Mouse (Mus musculus) CD8-positive naive resting alpha-beta T cell, adult 2 months (primary cell): ENCODE results near the gene Rbm17.
A peak's percentile ranks its signal among the peaks of the same experiment; 100 is the strongest.

Experiments used
- DNase-seq, 2 experiments: peaks; one replicate each; pipeline ENCODE4 v3.0.0; 2022; ENCODE audit warnings: low read depth in 2 of 2, low spot score in 2 of 2

Rbm17 gene

DNA sequence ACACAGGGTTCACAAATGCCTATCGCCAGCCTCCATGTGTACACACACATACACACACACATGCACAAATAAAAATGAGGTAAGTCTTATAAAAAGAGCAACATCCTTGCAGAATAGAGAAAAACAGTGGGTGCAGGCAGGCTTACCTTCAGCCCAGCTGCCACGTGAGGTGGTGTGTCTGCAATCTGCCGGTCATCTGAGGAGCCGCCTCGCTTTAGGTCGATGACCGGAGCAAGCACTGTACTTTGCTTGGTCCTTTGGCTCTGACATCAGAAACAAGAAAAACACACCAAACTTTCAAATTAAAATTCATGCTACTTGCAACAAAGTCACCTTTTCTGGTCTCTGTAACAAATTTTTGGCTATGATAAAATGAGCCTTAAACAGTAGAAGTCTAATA is 6.0 kb downstream of the Rbm17 start:
- no peak for DNase-seq

DNA sequence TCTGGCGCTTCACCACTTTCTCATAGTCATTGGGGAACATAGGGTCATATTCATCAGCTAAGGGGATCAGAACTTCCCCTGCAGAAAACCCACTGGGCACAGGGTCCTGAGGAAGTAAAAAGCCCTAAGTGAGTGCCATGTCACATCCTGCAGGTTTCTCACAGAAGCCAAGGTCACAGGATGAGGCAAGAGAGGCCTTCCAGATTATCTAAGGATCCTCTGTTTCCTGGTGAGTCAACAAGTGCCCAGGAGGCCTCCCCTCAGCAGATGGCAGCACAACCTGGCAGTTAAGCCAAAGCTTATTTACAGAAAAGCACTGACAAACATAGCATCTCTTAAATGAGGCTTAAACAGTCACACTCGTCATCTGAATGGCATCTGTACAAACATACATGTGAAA is 7.3 kb downstream of the Rbm17 start:
- DNase-seq: no peak

DNA sequence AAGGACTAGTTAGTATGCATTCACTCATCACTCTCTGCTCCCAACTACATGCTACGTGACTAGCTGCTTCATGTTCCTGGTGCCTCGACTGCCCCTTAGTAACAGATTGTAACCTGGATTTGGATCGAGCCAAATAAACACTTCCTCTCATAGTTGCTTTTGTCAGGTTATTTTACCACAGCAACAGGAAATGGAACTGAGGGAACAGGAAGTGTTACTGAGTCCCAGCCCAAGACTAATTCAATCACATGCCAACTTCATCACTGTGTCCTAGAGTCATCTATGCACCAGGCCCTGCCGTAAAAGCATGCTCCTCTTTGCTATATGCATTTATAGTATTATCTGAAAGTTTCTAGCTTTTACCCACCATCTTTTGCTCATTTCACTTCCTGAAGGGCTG is 16.0 kb downstream of the Rbm17 start:
- no peak for DNase-seq

DNA sequence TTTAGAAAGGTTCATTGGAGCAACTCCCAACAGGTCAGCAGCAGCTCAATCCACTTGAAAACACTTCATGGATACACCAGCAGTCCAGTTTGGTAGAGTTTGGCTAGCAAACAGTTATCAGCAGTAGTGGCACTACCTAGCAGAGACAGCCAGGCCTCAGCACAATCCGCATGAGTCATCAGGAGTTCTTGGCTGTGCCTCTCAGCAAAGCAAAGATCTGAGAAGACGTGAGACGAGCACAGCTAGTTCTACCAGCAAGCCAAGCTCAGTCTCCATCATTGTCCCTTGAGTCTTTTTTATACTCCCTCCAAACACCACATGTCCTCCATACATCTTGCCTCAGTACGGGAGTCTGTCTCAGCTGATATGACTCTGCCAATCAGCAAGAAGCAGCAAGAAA is 24.6 kb downstream of the Rbm17 start:
- DNase-seq: no peak

DNA sequence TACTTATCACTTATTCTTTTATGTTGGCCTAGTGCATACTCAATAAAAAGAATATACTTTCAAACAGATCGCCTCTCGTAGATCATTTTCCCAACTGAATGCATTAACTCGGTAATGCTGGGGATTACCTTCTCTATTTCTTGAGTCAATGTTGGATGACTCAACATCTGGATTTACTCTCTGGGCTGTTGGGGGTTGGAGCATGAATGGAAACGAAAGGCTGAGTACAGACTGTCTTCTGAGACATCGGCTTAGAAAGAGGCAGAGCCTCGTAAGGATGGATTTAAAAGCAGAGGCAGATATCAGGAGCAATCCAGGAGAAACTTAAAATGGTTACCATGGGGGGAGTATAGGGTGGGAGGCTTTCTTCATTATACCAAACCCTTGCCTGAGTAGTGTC is 25.8 kb downstream of the Rbm17 start:
- no peak for DNase-seq

DNA sequence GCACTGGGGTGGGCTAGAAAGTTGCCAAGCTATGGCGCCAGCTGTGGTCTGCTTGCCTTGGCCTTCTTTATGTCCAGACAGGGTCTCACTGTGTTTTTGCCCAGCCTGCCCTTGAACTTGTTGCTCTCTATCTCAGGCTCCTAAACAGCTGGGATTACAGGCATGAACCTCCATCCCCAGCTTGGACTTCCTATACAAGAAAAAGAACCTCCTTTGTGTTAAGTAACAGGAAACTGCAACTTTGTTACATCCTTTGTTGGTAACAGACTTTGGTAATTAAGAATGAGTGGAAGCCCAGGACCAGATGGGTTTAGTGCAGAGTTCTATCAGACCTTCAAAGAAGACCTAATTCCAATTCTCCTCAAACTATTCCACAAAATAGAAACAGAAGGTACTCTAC is 30.3 kb downstream of the Rbm17 start:
- DNase-seq: no peak

DNA sequence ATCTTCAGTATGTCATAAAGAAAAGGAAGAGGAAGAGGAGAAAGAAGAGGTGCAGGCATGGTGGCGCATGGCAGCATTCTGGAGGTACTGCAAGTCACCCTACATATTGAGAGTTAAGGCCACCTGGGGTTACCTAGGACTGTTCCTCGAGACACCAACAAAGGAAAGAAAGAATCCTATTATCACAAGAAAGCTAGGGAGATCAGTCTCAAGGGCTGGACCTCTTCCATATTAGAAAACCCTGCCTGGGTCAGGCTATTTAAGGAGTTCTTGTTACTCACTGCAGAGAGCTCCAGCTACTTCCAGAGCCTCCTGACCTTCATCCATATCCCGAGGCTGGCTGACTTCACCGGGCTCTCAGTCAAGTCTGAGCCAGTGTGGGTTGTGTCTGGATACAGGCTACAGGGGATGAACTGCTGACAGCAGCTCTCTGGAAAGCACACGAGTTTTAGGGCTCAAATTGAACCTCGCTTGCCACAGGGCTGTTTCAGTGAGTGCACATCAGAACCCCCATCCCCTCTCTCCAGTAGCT is 32.9 kb downstream of the Rbm17 start:
- no peak for DNase-seq

DNA sequence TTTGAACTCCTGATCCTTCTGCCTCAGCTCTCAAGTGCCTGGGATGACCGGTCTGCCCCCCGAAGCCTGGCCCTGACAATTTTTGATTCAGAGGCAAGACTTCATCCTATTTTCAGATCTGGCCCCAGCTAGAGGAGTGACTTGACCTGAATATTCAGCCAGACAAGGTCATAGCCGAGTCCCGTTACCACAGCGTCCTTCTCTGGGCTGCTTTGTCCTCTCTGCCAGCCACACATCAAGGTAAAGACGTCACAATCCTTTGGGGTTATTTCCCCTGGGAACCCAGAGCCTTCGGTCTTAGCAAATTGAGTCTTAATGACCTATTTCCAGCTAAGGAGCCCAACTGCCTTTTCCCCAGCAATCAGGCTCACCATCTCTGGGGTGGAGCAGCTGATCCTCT is 35.5 kb downstream of the Rbm17 start:
- DNase-seq: no peak

DNA sequence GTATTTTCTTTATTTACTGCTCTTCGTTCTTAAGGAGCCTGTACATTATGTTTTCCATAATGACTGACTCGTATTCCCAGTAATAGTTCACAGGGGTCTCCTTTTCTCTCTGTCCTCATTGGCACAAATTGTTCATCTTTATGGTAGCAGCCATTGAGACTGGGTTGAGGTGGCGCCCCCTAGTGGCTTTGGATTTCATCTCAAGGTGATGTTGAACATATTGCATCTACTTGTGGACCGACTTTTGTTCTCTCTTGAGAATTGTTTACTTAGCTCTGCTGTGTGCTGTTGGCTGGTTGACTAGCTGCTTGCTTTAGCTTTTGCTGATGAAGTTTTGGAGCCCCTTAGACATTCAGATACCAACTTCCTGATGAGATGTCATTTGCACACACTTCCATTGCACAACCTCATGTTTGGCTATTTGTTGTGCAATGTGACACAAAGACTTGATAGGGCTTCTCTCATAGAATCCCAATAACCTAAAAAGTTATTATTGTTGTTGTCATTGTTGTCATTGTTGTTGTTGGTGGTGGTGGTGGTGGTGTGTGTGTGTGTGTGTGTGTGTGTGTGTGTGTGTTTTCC is 36.1 kb downstream of the Rbm17 start:
- DNase-seq: peak; percentile 67 to 74

DNA sequence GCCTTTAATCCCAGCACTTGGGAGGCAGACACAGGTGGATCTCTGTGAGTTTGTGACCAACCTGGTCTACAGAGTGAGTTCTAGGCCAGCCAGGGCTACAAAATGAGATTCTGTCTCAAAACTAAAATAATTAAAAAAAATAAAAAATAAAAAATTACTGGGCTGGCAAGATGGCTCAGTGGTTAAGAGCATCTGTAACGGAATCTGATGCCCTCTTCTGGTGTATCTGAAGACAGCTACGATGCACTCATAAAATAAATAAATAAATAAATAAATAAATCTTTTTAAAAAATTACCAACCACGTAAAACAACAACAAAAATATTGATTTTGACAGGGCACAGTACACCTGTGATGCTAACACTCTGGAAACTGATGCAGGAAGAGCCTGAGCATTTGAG is 37.1 kb downstream of the Rbm17 start:
- DNase-seq: no peak

DNA sequence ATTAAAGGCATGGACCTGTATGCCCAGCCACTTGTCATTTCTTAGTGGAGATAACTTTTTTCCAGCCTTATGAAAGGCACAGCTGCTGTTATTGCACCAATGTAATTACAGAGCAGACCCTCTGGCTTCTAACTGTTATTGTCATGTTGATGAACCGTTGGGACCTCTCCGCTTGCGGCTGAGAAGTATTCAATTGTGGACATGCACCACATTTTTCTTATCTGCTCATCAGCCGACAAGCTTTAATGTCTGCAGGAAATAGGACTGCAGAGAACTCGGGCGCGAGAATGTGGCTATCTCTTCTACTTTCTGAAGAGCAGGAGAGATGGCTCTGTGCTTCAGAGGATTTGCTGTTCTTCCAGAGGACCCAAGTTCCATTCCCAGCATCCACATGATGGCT is 37.7 kb downstream of the Rbm17 start:
- no peak for DNase-seq

DNA sequence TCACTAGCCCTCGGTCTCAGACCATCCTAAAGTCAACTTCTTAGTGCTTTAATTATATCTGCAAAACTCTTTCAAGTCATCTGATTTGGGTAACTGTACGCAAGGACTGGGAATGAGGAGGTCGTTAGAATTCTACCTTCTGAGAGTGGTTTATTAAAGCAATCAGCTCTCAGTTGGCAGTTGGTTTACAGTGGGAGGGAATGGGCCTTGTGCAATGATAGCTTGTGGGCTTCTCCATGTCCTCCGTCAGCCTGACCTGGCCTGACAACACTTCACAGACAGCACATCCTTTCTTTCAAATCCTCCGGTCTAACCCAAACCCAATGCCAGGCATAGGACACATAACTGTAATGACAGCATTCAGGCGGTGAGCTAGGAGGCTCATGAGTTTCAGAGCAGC is 39.2 kb downstream of the Rbm17 start:
- DNase-seq: no peak

DNA sequence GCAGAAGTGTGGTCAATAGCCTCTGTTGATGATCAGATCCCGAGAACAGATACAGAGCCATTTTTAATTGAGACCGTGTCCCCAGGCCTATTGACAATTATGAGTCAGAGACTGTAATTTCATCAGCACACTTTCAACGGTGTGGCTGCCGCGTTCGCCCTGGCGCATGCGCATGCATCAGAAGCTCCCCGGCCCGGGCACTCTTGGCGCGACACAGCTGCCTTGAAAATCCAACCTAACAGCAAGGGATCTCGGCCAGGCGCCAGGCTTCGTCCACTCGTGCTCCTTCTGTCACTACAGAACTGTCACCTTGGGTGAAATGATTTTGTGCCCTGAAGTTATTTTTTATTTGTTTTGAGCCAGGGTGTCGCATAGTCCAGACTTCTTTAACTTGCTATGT is 40.7 kb downstream of the Rbm17 start:
- no peak for DNase-seq

DNA sequence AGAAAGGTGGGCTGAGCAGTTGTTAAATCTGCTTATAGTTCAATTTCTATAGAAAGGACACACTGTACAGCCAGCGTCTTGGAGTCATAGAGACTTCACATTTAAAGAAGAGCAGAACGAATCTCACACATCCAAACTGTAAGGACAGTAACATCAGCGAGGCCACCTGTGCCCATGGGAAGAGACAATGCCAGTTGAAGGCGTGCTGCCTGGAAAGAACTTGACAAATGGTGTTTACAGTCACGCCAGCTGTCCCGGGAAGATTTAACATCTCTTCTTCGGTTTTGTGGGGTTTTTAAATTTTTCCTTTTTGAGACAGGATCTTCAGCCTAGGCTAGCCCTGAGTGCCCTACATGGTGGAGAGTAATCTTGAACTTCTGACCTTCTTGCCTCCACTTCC is 45.3 kb downstream of the Rbm17 start:
- no peak for DNase-seq

DNA sequence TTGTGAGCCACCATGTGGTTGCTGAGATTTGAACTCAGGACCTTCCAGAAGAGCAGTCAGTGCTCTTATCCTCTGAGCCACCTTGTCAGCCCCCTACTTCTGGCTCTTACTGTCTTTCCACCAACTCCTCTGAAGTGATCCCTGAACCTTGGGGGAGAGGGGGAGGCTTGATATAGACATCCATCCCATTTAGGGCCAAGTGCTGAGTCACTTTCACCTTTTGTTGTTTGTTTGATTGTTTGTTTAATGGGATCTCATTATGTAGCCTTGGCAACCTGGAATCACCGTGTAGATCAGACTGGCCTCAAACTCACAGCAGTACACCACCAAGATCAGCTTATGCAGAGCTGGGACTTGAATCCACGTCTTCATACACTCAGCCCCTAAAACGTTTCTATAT is 46.7 kb downstream of the Rbm17 start:
- no peak for DNase-seq

DNA sequence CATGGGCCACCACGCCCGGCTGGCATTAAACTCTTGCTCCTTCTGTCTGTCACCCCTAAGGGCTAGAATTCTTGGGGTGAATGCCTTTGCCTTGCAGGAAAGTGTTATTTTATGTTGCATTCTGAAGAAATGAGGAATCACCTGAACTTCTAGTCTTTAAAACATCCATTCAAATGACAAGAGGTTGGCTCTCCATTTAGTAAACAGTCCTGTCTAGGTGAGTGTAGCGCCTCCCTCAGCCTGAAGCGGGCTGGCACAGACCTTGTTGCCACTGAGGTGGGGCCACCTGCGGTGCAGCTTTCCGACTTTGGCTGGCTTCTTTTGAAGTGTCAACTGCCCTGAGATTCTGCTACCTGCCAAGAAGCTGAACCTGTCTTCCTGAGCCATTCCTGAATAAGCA is 48.6 kb downstream of the Rbm17 start:
- DNase-seq: no peak

DNA sequence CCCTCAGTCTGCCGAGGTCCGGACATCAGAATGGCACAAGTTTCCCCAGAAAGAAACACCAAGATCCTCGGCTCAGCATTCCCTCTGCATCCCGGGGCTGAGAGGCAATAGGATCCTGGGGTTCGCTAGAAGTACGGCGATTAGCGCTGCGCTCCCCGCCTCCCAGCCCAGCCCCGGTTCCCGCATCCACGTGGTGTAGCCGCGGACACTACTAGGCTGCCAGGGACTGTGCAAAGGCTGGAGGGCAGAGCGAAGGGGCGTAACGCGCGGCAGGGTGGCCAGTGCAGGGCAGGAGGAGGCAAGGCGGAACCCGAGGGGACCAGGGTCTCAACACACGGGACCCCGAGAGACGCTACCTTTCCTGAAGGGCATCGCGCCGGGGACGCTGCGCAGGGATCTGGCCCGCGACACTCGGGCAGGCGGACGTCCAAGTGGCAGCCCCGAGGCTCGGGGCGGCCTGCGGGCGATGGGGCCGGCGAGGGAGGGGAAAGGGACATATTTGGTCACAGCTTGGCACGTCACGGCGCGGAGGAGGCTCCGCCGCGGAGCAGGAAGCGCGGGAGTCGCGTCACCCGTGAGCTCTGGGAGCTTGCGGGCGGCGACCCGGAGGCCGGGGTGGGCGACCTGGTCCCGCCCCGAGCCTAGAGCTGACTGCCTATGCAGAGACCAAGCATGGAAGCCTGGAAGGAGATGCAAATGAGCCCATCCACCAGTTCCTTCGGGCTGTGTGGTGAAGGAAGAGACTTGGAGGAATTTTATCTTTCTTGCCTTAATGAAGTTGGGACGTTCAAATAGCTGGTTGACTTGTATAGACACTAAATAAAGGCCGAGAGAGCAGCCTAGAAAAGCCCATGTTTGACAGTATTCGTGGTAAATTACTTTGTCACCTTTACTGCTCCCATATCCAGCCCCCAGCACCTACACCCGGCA is 50.2 kb downstream of the Rbm17 start, which contains the start of gene Pfkfb3:
TSS of gene Pfkfb3 (minus strand) at position 607 of the 930 bp plus-strand sequence.
- DNase-seq: peak; percentile 75 to 79

DNA sequence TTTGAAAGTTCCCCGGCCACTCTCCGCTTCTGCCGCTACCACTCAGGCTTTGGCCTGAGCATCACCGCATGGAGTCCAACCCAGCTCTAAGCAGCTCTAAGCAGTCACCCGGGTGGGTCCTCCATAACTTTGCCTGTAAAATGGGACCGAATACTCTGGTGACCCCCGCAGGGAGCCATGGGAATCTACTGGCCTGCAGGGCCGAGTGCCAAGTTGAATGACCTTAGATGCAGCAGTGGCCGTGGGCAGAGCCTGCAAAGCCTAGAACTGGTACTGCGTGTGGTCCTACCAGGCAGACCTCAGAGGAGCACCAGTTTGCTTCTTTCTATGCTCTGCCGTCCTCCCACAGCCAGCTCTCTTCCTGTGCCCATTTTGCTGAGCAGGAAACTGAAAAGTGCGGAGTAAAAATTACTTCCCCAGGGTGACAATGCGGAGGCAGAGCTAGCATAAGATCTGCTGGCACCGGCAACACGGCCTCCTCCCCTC is 50.9 kb downstream of the Rbm17 start:
- peak in 1 of 2 experiments; percentile 47 for DNase-seq

DNA sequence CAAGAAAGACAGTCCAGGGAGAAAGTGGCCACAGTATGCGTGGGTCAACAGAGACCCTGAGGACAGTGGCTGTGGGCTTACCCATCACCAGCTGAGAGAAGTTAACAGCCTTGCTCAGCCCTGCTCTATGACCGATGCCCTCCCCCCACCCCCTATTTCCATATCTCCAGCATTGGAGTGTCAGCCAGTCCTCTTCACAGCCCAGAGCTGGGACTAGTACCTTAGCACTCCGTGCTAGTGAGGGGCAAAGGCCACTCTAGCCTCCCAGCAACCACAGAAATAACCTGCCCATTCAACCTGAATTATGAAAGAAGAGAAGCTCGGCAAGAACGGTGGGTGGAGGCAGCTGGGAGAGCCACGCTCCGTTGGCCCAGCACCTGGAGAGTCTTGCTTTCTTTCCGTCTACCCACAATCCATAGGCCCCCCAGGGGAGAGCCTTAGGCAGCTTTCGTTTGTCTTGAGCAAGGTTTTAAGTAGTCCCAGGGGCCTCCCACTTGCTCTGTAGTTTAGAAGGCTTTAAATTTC is 51.6 kb downstream of the Rbm17 start:
- DNase-seq: no peak

DNA sequence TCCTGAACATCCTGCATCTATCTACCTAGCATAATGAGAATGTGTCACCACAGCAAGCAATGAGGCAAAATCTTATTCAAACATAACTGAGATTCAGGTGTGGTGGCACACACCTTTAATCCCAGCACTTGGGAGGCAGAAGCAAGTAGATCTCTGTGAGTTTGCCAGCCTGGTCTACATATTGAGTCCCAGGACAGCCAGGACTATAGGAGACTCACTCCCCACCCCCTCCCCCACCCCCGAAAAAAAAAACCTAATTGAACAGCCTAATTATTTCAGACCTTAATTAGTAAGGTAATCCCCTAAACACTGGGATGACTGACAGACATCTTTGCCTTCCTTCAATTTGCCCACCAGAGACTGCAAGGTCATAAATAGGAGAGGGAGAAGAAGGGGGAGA is 52.2 kb downstream of the Rbm17 start:
- no peak for DNase-seq

DNA sequence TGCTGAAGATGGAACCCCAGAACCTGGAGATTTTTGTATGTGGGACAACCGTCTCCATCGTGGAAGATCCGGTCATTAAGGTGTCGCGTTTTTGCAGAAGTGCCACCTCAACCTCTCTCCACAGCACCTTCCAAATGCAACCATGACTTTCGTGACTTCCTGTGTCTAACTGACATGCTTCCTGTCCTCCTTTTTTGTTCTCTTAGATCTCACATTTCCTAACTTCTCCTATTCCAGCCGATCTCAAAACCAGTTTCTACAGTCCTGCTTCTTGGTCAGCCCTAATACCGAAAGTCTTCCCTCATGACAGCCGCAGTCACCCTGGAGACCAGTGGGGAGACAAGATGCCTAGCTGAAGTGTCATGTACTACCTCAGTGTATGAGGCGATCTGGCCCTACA is 55.4 kb downstream of the Rbm17 start:
- no peak for DNase-seq

DNA sequence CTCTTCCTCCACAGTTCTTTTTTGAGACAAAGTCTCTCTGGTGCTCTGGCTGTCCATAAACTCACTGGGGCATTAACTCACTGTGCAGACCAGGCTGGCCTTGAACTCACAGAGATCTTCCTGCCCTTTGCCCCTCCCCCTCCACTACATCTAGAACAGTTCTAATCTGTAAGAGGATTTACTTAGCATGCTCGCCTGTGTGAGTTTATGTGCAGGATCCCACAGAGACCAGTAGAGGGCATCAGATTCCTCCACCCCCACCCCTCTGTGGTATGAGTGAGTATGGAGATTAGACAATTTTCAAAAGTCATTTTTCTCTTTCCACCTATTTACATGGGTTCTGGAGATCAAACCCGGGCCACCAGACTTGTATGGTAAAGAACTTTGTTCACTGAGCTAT is 56.3 kb downstream of the Rbm17 start:
- no peak for DNase-seq
